Mouse (Mus musculus) embryo, embryonic 10 days (tissue): ENCODE data around the gene Crtc1.
A peak's percentile ranks its signal among the peaks of the same experiment; 100 is the strongest.

Experiments
- DNase-seq: peaks from one replicate; pipeline ENCODE4 v3.0.0-alpha.2; 2015; ENCODE audit warnings: low spot score

The Crtc1 gene

GRCm38 (mm10) chr8:70347860-70348420 lies 91.4 kb downstream of the Crtc1 start:
- DNase-seq = no peak

- DNase-seq = no peak
Observed at GRCm38 (mm10) chr8:70347443-70347842, 91.9 kb downstream of the Crtc1 start.

GRCm38 (mm10) chr8:70344279-70344678 lies 95.1 kb downstream of the Crtc1 start:
- DNase-seq = no peak

- peak; percentile 42 for DNase-seq
Observed at GRCm38 (mm10) chr8:70343696-70344095, 95.7 kb downstream of the Crtc1 start.

GRCm38 (mm10) chr8:70343076-70343475 lies 96.3 kb downstream of the Crtc1 start:
- DNase-seq = peak; percentile 65

- no peak for DNase-seq
Observed at GRCm38 (mm10) chr8:70342007-70342406, 97.4 kb downstream of the Crtc1 start.

- no peak for DNase-seq
Observed at GRCm38 (mm10) chr8:70340659-70341058, 98.7 kb downstream of the Crtc1 start.

GRCm38 (mm10) chr8:70338931-70339330 lies 100.4 kb downstream of the Crtc1 start:
- no peak for DNase-seq

- DNase-seq = no peak
Observed at GRCm38 (mm10) chr8:70332878-70333202, 106.5 kb downstream of the Crtc1 start.
